Mouse (Mus musculus) limb, embryonic 14.5 days (tissue): ENCODE results near the gene Fcrl6. TPM values are rescaled to one million over a fixed set of nuclear protein-coding genes. Genes with fewer than 3 reads are reported as not detected.

Experiments used
- ATAC-seq: fragments of 200-750 bp; cut with Nextera tagmentation; 2 replicates; pipeline ENCODE4 v1.8.0; 2017; ENCODE audit warnings: low read depth, moderate number of reproducible peaks, moderate TSS enrichment; ENCODE audit not compliant: low FRiP score
- DNase-seq: peaks from one replicate; pipeline ENCODE4 v3.0.0-alpha.2; 2015; ENCODE audit warnings: low spot score
- H3K27ac ChIP-seq: fragments of 300-500 bp; sonication (generic); replicated peaks from 2 replicates; pipeline ENCODE4 v1.5.1; 2014; ENCODE audit warnings: low read depth, mild to moderate bottlenecking, low read length, moderate library complexity, mixed read lengths
- H3K27me3 ChIP-seq: fragments of 300-500 bp; sonication (generic); 2 replicates; pipeline ENCODE4 v1.6.1; 2014; ENCODE audit warnings: low read length, mixed read lengths; ENCODE audit not compliant: control insufficient read depth, insufficient read depth
- H3K36me3 ChIP-seq: fragments of 300-500 bp; sonication (generic); 2 replicates; pipeline ENCODE4 v1.6.1; 2014; ENCODE audit warnings: mild to moderate bottlenecking, low read length, moderate library complexity, mixed read lengths; ENCODE audit not compliant: control insufficient read depth, insufficient read depth
- H3K4me1 ChIP-seq: fragments of 300-500 bp; sonication (generic); 2 replicates; pipeline ENCODE4 v1.6.1; 2014; ENCODE audit warnings: antibody characterized with exemption, low read length, mixed read lengths; ENCODE audit not compliant: control insufficient read depth, insufficient read depth
- H3K4me2 ChIP-seq: fragments of 300-500 bp; sonication (generic); replicated peaks from 2 replicates; pipeline ENCODE4 v1.6.1; 2014; ENCODE audit warnings: low read depth, mild to moderate bottlenecking, low read length, moderate library complexity; ENCODE audit not compliant: severe bottlenecking
- H3K4me3 ChIP-seq: fragments of 300-500 bp; sonication (generic); replicated peaks from 2 replicates; pipeline ENCODE4 v1.5.1; 2014; ENCODE audit warnings: low read length
- H3K9ac ChIP-seq: fragments of 300-500 bp; sonication (generic); 2 replicates; pipeline ENCODE4 v1.6.1; 2014; ENCODE audit warnings: mild to moderate bottlenecking, low read depth, low read length, moderate library complexity; ENCODE audit not compliant: severe bottlenecking
- H3K9me3 ChIP-seq: fragments of 300-500 bp; sonication (generic); 2 replicates; pipeline ENCODE4 v1.6.1; 2016; ENCODE audit warnings: low read length; ENCODE audit not compliant: control insufficient read depth
- POLR2A ChIP-seq: fragments of 200-500 bp; IDR thresholded peaks from 2 replicates; pipeline ENCODE4 v1.8.0; 2012; ENCODE audit warnings: inconsistent platforms, mild to moderate bottlenecking, moderate library complexity, borderline replicate concordance; ENCODE audit not compliant: insufficient read depth, insufficient read length; ENCODE audit errors: extremely low read depth
- WGBS: fragments of 180-500 bp; shearing (Covaris S2); extraction: QIAGEN DNeasy Blood & Tissue Kit; methylation state at CpG from one replicate; pipeline ENCODE4 v1.1.7; 2014; 5-methylcytosine and 5-hydroxymethylcytosine counted together
- polyA plus RNA-seq, 2 experiments: library from polyadenylated mRNA; depleted of rRNA in 1 of 2; stranded (reverse) in 1 of 2; unstranded in 1 of 2; fragments of >200 nt; fragmentation: Nextera tagmentation in 1 of 2; extraction: Ambion mirVana in 1 of 2; gene quantifications; 2 replicates each; pipeline versions ENCODE4 v1.2.1 to v1.2.3; 2012 to 2014

The Fcrl6 gene
- polyA plus RNA-seq, 2 experiments, result 0.72 to 1.4 TPM

DNA sequence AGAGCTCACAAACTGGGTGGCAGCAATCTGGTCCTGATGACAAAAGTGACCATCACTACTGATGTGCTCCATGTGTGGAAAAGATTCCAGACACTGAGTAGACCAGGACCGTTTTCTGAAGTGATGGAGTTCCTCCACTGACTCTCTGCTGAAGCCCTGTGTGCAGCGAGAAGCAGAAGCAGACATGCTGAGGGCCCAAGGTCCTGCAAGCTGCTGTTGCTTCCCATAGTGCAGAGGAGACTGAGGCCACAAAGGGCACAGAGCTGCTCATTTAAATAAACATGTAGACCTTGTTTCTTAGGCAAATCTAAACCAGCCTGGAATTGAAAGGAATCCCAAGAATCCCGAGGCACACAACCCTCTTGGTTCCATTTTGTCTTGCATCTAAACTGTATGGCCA, 9.0 kb downstream of the Fcrl6 start:
- H3K4me2 ChIP-seq, result no peak overlapping the region
- ATAC-seq (no peak), DNase-seq (no peak)
- H3K27ac ChIP-seq, result no peak overlapping the region
- no peaks in the 10 kb centered on the region for H3K4me1 ChIP-seq
- 64% methylated on average over 3 of the region's 3 CpGs for WGBS
- H3K36me3 ChIP-seq, result no peaks in the 10 kb centered on the region
- no peak overlapping the region for H3K9ac ChIP-seq
- no peak for TF ChIP-seq POLR2A
- H3K9me3 ChIP-seq, result no peaks in the 10 kb centered on the region
- H3K27me3 ChIP-seq, result no peaks in the 10 kb centered on the region
- no peak overlapping the region for H3K4me3 ChIP-seq

GRCm38 (mm10) chr1:172590385-172590784, 12.0 kb downstream of the Fcrl6 start, which contains the start of gene Slamf8:
Slamf8 (minus strand) TSS chr1:172590568.
- Histone ChIP-seq H3K27me3 (no peaks in the 10 kb centered on the region), H3K4me1 (no peaks in the 10 kb centered on the region), H3K9ac (no peak within 1 kb of the TSS), H3K36me3 (no peaks in the 10 kb centered on the region), H3K4me2 (no peak within 1 kb of the TSS), H3K27ac (no peak within 1 kb of the TSS), H3K4me3 (no peak within 1 kb of the TSS), H3K9me3 (no peaks in the 10 kb centered on the region)
- ATAC-seq (no peak), DNase-seq (no peak)
- 76% methylated on average over 7 of the region's 7 CpGs for WGBS
- no peak for TF ChIP-seq POLR2A

DNA sequence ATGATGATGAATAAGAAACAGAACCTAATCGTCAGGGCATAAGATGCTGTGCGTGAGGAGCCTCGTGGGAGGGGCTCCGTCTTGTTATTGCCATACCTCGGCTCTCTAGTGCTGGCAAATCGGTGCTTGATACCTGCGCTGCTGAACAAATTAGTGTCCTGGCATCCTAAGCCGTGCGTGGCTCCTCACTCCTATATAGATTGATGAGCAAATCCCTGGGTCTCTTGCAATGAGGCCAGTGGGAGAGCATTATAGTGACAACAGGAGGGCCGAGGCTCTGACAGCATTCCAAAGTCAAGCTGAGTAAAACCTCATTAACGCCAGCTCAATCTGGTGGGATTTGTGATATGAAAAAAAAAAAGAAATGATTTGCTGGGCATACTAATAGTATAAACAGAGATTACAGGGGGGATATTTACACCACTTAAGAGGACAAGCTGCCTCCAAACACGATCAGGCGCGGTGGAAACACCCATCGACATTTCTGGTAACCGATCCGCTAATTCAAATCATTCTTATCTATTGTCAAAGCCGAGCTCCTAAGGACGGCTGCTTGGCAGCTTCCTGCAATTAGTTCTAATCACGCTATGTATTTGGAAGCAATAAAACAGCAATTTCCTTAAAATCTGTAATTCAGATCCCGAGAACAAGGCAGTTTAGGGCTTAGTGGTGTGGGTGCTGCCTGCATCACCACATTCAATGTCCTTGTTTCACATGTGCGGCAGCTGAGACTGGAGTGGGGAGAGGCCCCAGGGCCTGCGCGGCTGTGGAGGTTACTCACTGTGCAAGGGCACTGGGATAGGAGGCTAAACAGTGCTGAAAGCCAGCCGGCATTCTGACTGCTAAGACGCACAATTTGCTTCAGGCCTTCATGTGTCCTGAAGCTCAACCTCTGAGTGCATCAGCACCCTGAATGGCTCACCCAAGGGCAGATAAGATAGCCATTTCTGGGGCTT, 16.5 kb downstream of the Fcrl6 start:
- H3K27me3 ChIP-seq, result no peaks in the 10 kb centered on the region
- no peaks in the 10 kb centered on the region for H3K36me3 ChIP-seq
- TF ChIP-seq POLR2A, result no peak
- H3K4me3 ChIP-seq, result no peak overlapping the region
- H3K27ac ChIP-seq, result no peak overlapping the region
- H3K9ac ChIP-seq, result no peak overlapping the region
- no peak overlapping the region for H3K4me2 ChIP-seq
- no peak for ATAC-seq
- H3K4me1 ChIP-seq, result no peaks in the 10 kb centered on the region
- H3K9me3 ChIP-seq, result no peaks in the 10 kb centered on the region
- no peak for DNase-seq
- 33% methylated on average over 26 of the region's 26 CpGs for WGBS

GRCm38 (mm10) chr1:172585026-172585425, 17.3 kb downstream of the Fcrl6 start:
- Histone ChIP-seq H3K4me3 (no peak overlapping the region), H3K4me2 (no peak overlapping the region), H3K9me3 (no peaks in the 10 kb centered on the region), H3K27ac (no peak overlapping the region), H3K4me1 (no peaks in the 10 kb centered on the region), H3K27me3 (no peaks in the 10 kb centered on the region), H3K36me3 (no peaks in the 10 kb centered on the region), H3K9ac (no peak overlapping the region)
- no peak for TF ChIP-seq POLR2A
- DNase-seq (no peak), ATAC-seq (no peak)
- WGBS, result 56% methylated on average over 4 of the region's 4 CpGs

DNA sequence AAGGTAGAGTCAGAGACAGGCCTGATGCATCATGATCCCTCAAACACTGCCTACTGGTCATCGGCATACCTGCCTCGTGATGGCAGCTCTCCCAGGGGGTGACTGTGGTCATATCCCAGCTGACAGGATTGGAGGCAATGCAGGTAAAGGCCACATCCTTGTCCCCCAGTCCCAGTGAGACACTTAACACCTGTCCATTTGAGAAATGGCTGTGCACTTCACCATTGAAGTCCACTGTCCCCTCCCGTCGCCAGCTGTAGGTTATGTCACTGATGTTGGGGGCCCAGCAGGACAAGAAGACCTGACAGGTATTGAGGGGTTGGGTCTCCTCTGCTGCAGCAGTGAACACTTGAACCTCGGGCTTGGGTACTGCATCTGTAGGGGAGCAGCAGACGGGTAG, 18.1 kb downstream of the Fcrl6 start:
- H3K27me3 ChIP-seq, result no peaks in the 10 kb centered on the region
- no peaks in the 10 kb centered on the region for H3K36me3 ChIP-seq
- ATAC-seq, result no peak
- DNase-seq, result no peak
- H3K4me1 ChIP-seq, result no peaks in the 10 kb centered on the region
- WGBS, result 76% methylated on average over 6 of the region's 6 CpGs
- no peak overlapping the region for H3K9ac ChIP-seq
- no peak overlapping the region for H3K4me3 ChIP-seq
- H3K4me2 ChIP-seq, result no peak overlapping the region
- TF ChIP-seq POLR2A, result no peak
- no peak overlapping the region for H3K27ac ChIP-seq
- H3K9me3 ChIP-seq, result no peaks in the 10 kb centered on the region
